Mouse (Mus musculus): ENCODE measurements around the gene Rufy2.

DNA sequence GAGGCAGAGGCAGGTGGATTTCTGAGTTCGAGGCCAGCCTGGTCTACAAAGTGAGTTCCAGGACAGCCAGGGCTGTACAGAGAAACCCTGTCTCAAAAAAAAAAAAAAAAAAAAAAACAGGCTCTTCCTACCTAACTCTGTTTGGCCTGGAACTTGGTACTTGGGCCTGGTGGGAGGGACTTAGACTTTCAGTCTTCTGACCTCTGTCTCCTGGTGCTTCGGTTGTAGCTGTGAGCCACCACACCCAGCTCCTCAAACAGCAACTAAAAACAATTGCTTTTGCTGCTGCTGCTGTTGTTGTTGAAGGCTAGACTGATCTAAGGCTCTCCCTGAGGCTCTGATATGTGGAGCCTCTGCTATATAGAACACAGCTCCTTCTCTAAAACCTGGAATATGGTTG lies 69.1 kb downstream of the Rufy2 start:
- TF ChIP-seq TAL1 (conservative IDR thresholded peaks at IDR 0.05; ENCODE audit: low read depth, low read length) (no peak), CTCF (IDR thresholded peaks at IDR 0.05; ENCODE audit: low read depth, low read length) (no peak), POLR2AphosphoS5 (IDR thresholded peaks at IDR 0.05; ENCODE audit: insufficient replicate concordance, low read depth, low read length) (no peak)
